Mouse (Mus musculus) right cerebral cortex, postnatal 14 days (tissue): ENCODE results near the gene Kdelc1.

Experiments
- DNase-seq: peaks from one replicate; pipeline ENCODE4 v3.0.0; 2022

Kdelc1 gene

DNA sequence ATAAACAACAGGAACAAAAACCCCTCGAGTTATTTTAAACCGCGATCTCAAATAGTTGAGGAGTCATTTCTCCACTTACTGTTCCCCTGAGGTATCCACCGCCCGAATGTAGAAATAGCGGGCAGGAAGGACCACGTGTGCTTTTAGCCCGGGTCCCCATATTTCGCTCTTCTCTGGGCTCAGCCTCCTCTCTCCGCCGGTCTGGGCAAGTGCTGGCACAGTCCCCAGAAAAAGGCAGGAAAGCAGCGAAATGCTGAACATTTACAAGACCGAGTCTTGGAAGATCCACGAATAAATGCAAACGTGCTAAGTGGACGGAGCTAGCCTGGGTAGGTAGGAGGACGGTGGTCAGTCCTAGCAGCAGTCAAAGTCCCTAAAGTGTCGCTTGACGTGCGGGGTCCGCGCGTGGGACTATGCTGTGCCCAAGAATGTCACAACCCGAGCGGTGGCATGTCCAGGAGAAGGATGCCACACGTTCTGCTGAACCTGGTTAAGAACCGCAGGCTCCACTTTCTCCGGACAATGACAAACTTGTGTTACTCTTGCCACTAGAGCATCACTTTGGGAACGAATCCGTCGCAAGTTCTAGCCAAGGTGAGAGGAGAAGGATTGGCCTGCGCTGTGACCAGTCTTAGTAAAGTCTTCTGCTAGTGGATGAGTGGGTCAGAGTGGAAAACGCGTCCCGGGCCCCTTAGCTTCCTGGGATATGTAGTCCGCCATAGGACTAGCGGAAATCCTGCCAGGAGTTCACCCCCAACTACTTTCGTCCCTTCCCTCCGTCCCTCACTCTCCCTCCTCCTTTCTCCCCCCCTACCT is at the start of gene Kdelc1, which contains the start of gene Bivm:
Gene Kdelc1 (minus strand): TSS at position 570 of the 816 bp plus-strand sequence.
Gene Bivm (plus strand): TSS at position 719 of the 816 bp plus-strand sequence.
- DNase-seq: peak; percentile 88

DNA sequence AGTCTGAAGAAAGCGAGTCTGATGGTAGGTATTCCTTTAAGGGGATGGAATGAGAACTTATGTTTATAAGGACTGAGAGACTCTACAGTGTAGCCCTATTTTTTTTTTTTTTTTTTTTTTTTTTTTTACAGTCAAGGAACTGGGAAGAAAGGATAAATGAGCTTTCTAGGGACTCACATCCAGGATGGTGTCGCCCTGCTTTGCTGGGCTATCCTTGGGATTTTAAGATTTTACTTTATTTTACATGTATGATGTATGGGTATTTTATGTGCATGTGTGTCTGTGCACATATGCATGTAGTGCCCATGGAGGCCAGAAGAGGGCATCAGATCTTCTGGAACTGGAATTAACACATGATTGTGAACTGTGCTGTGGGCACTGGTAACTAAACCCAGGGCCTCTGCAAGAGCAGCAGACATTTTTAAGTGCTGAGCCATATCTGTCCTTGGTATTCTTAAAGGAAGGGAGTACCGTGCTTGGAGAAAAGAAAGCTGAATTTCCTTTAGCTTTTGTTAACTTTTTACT is 49.3 kb upstream of the Kdelc1 start:
- no peak for DNase-seq

DNA sequence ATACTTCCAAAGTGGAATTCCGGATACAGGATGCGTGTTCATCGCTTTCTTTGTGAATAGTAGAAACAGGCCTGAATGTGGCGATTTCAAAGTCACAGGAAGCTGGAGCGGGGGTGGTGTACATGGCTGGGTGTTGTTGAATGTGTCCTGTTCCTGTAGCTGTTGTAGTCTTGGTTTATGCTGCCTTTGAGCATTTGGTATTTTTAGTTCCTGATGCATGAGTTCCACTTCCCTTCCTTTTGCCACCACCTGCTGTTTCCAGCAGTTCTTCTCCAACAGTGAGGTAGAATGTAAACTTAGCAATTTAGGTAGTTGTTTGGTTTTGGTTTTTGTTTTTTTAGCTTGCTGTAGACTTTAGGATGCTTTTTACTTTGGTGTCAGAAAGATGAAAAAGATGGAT is 43.8 kb upstream of the Kdelc1 start:
- no peak for DNase-seq

DNA sequence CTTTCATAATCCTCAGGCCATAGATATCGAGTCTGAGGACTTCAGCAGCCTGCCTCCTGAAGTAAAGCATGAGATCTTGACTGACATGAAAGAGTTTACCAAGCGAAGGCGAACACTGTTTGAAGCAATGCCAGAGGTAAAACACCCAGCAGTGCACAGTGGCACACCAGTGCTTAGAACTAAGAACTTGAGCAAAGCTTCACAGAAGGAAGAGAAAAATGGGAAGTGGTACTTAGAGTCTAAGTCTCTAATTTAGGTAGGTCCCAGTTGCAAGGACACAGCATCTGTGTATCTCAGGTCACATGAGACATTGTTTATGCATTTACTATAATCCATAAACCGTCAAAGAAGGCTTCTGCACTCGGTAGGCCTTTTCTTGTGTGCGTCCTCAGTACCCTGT is 43.2 kb upstream of the Kdelc1 start:
- DNase-seq: no peak

GRCm38 (mm10) chr1:44158317-44158716 is 39.7 kb upstream of the Kdelc1 start:
- no peak for DNase-seq

- DNase-seq: no peak
Measured at GRCm38 (mm10) chr1:44155287-44155686, 36.7 kb upstream of the Kdelc1 start.

GRCm38 (mm10) chr1:44148706-44149105 is 30.1 kb upstream of the Kdelc1 start:
- no peak for DNase-seq

DNA sequence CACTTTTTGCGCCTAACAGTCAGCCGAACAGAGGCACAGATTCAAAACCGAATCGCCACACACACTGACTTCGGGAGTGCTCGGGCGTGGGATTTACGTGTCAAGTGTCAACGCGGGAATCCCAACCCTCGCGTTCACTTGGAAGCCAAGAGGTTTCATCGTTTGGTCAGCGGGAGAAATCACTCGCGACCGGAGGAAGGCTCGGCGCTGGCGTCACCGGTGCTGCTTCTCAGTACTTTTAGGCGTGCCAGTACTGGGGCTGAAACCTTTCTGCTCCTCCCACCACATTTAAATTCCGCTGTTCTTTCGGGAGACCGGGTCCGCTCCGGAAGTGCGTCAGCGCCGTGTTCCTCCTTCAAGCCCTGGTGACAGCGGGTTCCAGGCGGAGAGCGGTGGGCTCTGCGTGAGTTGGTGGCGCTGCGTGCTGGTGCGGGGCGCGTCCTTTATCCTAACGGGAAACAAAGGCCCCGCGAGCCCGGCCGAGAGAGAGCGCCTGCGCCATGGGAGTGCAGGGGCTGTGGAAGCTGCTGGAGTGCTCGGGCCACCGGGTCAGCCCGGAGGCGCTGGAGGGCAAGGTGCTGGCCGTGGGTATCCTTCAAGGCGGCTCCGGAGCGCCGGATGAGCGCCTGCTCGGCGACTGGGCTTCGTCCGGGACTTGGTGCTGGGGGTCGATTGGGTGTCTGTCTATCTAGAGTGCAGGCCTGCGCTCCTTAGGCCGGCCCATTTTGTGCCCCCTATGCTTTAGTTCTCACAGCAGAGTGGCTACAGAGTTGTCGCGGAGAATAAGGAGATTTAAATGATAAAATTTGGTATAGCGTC is 29.2 kb upstream of the Kdelc1 start, which contains the start of gene Ercc5:
Gene Ercc5 (plus strand): TSS at position 182 of the 819 bp plus-strand sequence.
- peak; percentile 81 for DNase-seq

GRCm38 (mm10) chr1:44142747-44143146 is 24.1 kb upstream of the Kdelc1 start:
- DNase-seq: no peak

- DNase-seq: no peak
Measured at GRCm38 (mm10) chr1:44140232-44140631, 21.6 kb upstream of the Kdelc1 start.

DNA sequence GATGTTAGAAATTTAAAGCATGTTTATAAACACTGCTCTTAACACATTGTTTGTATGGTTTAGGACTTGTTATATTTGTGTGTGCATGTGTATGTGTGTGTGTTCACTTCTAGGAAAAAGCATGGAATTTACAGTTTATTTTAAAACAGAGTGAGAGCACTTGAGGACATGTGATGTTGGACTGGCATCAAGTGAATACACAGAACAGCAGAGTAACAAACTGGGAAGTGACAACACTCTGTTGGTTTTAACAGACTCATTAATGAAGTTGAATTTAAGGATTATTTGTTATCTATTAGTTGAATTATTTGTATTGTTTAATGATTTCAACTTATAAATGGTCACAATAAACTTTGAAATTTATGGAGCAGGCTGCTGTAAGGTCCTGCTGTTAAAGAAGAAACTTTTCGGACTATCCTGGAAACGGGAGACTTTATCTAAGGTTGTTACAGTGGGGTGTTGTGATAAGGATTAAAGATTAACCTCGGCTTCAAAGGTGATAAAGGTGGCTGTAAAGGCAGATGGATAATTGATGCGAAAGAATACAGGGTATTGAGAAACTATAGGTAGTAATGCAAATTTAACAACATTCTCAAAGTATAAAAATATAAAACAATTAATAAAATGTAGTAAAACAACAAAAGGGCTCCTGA is 11.4 kb upstream of the Kdelc1 start:
- DNase-seq: no peak

DNA sequence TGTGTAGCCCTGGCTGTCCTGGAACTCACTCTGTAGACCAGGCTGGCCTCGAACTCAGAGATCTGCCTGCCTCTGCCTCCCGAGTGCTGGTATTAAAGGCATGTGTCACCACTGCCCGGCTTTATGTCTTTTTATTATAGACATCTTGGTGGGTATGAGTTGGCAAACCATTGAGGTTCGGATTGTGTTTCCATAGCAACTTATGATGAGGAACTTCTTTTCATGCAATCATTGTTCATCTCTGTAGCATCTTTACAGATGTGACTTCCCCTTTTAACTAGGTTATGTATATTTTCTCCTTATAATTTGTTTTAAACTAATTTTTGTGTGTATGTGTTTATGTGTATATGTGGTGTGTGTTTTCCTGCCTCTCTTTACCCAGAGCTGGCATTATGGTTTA is 7.0 kb upstream of the Kdelc1 start:
- DNase-seq: no peak

DNA sequence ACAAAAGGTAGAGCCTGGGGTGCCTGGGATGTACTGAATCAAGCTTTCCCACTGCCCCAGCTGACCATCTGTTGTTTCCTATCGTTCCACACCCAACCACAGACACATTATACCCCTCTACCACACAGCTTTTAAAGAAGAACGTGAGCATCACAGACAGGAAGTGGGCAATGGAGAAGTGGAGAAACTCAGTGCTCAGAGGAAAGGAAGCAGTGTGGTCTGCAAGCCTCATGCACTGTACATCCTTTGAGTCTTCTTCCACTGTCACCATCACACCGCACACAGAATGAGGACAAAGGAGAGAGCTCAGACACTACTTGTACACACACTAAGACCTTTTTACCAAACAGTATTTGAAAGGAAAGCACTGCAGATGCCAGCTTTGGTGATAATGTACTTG is 3.6 kb upstream of the Kdelc1 start:
- DNase-seq: no peak

GRCm38 (mm10) chr1:44120074-44120406 is 1.4 kb upstream of the Kdelc1 start:
- no peak for DNase-seq

DNA sequence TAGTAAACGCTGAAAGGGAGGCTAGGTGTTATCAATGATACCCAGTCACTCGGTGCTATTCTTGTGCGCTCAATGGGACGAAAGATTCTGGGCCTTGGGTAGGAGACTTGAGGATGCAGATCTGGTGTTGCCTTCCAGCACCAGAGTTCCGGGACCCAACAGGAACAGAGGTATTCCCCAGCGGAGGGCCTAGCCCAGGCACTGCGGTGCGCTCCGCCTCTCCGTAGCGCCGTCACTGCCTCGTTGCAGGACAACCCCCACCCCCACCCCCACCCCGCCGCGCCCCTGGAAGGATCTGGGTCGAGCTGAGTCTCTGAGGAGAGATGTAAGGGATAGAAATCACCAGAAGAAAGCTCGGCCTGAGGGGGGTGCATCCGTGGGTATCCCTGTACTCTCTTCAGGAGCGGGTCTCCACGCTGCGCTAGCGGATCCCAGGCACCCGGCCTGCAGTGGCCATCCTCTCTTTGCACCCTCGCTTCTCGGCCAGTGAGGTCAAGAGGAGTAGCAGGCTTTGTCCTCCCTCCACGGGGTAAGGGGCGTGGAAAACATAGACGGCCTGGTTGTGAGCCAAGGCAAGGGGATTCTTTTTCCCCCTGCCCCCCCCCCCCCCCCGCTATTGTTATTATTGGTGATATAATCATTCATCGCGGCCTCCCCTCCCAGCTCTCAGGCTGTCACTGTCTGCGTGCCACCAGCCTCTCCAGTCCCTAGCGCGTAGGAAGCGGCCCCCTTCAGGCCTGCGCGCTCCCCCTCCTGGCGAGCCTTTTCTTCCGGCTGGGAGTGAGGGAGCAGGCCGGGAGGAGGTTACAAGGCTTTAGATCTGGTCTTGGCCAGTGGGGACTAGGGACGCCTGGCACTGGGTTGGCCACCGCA is 829 bp upstream of the Kdelc1 start:
- DNase-seq: peak; percentile 76

DNA sequence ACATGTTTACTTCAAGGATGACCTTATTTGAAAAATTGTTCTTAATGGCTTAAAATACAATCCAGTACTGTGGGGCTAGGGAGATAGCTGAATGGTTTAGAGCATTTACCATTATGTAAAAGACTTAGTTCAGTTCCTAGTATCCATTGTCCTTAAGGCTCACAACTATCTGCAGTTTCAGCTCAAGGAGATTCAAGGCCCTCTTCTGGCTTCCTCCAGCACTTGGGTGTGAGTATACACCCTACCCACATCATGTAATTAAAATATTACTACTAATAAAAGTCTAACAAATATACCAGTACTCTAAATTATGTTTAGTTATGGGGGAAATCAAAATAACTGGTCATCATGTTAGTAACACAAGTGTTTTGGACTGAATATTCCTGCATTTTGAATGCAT is 1.0 kb downstream of the Kdelc1 start:
- DNase-seq: no peak

- DNase-seq: no peak
Measured at GRCm38 (mm10) chr1:44102939-44103338, 15.7 kb downstream of the Kdelc1 start.

GRCm38 (mm10) chr1:44102259-44102717 is 16.3 kb downstream of the Kdelc1 start, which contains the start of gene Tex30:
TSS of gene Tex30 (minus strand) at chr1:44102441.
- peak; percentile 94 for DNase-seq

- DNase-seq: peak; percentile 7
Measured at GRCm38 (mm10) chr1:44101448-44102225, 17.0 kb downstream of the Kdelc1 start.

DNA sequence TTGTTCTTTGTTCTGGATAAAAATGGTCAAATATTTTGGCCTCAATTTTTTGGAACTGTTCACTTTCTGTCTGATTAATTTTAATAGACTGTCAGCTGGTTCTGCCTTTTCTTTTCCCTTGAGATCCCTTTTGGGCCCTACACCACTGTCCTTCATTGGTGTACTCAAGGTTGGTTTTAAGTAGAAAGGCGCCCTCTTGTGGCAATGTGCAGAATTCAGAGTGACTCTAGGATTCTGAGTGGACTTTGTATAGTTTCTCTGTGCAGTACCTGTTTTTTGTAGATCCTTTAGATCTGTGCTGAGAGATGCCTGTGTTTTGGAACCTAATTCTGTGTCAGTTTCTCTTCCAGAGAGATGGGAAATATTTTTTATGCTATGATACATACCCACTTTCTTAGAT is 54.0 kb downstream of the Kdelc1 start:
- DNase-seq: peak; percentile 54

GRCm38 (mm10) chr1:44063439-44063838 is 55.2 kb downstream of the Kdelc1 start:
- no peak for DNase-seq
